Mouse (Mus musculus): ENCODE data around the gene Pdzd2.

Pdzd2 gene

DNA sequence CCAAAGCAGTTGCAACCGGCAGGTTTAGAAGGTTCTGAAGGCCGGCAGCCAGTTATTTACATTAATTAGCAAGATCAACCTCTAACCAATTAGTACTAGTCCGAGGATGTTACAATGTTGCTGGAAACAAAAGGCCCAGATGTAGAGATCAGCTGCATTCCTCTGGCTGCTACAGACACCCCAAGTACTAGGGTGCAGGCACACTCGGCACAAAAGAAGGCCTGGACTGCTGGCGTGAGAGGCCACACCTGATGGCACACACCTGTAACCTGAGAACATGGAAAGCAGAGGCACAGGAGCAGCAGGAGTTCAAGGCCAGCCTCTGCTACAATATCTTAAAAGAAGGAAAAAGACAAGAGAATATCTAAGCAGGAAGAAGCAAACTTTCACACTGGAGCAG lies 206.5 kb downstream of the Pdzd2 start:
- no peak for DNase-seq (ENCODE audit: low spot score)

GRCm38 (mm10) chr15:12532568-12532967 lies 207.2 kb downstream of the Pdzd2 start:
- no peak for DNase-seq (ENCODE audit: low spot score)

GRCm38 (mm10) chr15:12522810-12523209 lies 216.9 kb downstream of the Pdzd2 start:
- DNase-seq (ENCODE audit: low spot score) = no peak

GRCm38 (mm10) chr15:12520292-12520691 lies 219.4 kb downstream of the Pdzd2 start:
- DNase-seq (ENCODE audit: low spot score) = no peak

DNA sequence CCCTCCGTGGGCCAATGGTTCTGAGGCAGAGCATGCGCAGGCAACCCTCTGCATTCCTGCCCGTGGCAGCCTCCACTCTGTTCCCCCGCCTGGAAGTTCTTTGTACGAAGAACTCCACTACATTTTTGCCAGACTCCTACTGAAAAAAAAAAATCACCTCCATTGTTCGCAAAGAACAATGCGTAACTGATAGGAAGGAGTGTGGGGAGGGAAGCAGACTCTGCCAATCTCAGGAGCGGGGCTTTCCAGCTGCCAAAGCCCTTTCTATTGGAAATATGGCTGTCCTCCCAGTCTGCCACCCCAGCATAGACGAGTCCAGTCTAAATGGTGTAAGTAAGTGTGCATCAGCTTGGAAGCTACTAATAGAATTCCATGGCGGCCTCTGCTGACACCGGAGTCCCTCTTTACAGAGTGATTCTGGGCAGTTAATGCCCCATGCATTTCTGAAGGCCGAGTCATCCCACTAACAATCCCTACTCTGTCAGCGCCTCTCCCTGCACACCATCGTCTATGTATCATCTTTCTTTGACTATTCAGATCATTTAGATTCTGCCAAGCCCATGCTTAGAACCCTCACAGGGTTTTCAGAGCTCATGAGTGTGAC lies 221.3 kb downstream of the Pdzd2 start:
- DNase-seq (ENCODE audit: low spot score) = no peak

DNA sequence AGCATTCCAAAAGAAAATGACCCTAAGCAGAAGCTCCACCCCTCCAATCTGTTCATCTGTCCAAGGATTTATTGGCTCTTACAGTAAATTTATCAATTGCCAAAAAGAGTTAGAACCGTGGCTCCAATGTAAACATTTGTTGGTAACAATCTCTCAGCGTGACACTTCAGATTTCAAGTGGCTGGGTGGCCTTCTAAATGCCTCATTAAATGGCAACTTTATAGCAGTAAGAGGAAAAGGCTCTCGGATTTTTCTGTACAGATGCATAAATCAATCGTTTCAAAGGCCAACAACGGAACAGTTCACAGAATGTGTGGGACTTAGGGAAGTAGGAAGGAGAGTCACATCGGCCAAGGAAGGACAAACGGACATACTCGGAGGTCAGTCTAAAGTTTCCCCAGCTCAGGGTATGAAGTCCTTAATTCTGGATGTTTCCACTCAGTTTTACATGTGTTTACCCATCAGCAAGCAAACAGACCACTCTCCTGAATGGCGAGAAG lies 222.4 kb downstream of the Pdzd2 start:
- DNase-seq (ENCODE audit: low spot score) = no peak

DNA sequence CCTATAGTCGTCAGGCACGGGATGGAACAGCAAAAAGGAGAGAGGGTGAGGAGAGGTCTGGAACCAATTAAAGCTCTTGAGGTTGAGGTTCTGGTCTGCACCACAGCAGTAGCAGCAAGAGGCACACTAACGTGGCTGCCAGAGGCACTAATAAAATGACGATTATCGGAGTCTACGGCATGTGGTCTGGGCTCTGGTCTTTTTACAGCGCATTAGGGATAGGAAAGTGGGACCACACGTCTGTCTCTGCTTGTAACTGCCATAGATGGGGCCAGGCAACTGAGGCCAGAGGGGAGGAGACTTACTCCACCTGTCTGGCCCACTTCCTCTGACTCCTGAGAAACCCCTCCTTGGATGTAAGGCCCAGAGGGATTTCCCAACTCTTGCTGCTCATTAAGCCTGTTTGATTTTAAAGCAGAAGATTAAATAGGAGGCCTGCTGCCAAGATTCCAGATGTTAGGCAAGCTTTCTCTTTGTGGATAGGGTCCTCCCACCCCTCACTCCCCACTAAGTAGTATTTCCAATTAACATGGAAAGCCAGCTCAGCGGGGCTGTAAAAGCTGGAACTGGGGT lies 224.4 kb downstream of the Pdzd2 start:
- DNase-seq (ENCODE audit: low spot score) = no peak

- DNase-seq (ENCODE audit: low spot score) = no peak
These were observed 226.2 kb downstream of the Pdzd2 start for GRCm38 (mm10) chr15:12513526-12513925.

DNA sequence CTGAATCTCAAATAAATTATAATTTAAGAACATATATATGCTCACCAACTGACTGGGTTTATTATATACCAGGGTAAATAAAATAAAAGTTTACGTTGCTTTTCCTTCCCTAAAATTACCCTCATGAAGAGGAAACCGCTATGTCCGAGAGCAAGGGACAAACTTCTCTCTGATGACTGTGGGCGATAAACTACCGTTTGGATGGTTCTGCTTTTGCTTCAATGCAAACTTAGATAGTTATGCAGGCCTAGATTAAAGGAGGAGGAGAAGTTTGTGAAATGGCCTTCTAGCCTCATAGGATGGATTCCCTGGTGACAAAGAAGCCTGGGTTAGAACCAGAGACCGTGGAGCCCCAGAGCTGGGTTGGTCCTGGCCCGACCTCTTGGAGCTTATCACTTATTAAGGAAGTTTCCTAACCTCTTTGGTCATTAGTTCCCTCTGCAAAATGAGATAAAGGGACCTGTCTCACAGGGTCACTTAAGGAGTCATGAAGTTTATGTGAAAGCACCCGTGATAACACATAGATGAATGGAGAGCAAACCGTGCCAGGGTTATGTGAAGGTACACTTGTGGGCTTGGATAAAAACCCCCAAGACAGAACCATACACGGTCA lies 230.9 kb downstream of the Pdzd2 start:
- no peak for DNase-seq (ENCODE audit: low spot score)

DNA sequence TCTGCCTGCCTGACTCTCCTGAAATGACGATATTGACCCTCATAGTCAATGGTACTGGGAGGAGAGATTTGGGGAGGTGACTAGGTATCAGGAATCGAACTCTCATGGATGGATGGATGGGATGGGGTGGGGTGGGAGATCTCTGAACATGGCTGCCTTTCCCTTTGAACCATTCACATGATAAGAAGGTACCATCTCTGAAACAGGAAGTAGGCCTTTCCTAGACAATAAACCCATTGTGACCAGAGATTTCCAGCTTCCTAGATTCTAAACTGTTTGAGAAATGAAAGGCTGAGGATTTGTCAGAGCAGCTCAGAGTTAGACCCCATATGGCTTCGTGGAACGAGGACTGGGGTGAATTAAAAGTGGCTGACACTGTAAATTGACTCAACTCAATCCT lies 232.2 kb downstream of the Pdzd2 start:
- DNase-seq (ENCODE audit: low spot score) = no peak

- no peak for DNase-seq (ENCODE audit: low spot score)
These were observed 233.2 kb downstream of the Pdzd2 start for GRCm38 (mm10) chr15:12506514-12506913.

- no peak for DNase-seq (ENCODE audit: low spot score)
These were observed 233.6 kb downstream of the Pdzd2 start for GRCm38 (mm10) chr15:12506085-12506484.

DNA sequence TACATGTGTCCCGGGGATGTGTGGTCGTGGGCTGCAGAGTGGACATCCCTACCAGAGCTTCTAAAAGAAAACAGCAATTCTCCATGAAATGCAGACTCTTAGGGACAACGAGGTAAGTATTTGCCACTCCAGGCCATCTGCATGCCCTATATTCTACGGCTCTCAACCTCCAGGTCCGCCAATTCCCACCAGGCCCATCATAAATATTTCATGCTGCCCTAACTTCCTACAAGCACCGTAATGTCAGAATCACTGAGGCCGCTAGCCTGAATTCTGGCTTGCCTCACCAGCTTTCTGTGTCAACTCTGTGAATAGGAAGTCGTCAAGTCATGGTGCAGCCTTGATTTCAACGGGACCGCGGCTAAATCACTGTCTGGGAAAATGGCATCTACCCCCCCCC lies 234.2 kb downstream of the Pdzd2 start:
- DNase-seq (ENCODE audit: low spot score) = no peak

GRCm38 (mm10) chr15:12503907-12504306 lies 235.8 kb downstream of the Pdzd2 start:
- no peak for DNase-seq (ENCODE audit: low spot score)

GRCm38 (mm10) chr15:12501924-12502548 lies 237.7 kb downstream of the Pdzd2 start:
- DNase-seq (ENCODE audit: low spot score) = no peak

DNA sequence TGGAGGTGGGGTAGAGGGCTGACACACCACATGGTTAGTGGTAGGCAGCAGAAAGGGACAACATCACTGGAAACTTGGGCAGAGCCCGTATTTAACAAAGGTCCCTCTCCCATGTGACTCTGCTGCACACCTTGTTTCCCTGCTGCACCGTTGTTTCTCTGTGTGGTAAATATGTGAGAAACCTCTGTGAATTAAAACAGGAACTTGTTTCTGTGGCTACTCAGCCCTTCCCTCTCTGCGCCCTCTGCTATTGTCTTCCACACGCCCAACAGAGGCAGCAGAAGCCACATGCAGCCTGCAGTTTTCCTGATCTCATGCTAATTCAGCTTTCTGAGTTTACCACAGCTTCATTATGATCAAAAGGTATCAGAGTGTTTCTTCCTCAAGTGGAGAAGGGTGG lies 239.1 kb downstream of the Pdzd2 start:
- no peak for DNase-seq (ENCODE audit: low spot score)

DNA sequence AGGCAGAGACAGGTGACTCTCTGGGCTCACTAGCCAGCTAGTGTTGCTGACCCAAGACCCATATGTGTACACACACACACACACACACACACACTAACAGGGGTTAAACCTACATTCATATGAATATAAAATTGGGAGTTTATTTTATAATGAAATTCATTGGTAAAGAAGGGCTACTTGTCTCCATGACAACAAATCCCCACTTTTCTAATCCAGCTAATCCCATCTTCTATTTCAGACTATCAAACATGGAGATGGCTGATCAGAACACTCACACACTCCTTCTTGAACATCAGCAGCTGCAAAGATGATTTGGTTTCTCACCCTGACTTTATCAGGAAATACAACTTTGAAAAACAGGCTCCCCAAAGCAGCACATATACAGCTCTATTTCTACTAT lies 245.6 kb downstream of the Pdzd2 start:
- DNase-seq (ENCODE audit: low spot score) = no peak

DNA sequence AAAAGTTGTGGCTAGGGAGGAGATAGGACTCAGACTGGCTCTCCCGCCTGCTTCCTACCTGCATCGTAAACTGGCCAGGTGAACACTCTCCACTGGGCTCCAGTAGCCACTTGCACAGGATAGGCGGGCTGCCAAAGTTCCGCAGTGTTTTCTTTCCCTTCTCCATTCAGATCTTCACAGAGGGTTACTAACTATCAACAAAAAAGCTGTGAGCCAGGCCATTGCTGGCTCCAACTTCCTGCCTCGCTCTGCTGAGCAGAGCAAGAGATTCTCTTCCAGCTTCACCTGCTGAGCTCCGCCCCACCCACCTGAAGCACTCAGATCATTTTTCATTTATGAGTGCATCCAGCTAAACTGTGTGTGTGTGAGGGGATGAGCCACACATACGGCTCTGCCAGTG lies 246.5 kb downstream of the Pdzd2 start:
- DNase-seq (ENCODE audit: low spot score) = no peak

- peak; percentile 57 for DNase-seq (ENCODE audit: low spot score)
These were observed 248.8 kb downstream of the Pdzd2 start for GRCm38 (mm10) chr15:12490969-12491368.

GRCm38 (mm10) chr15:12490527-12490926 lies 249.2 kb downstream of the Pdzd2 start:
- no peak for DNase-seq (ENCODE audit: low spot score)

DNA sequence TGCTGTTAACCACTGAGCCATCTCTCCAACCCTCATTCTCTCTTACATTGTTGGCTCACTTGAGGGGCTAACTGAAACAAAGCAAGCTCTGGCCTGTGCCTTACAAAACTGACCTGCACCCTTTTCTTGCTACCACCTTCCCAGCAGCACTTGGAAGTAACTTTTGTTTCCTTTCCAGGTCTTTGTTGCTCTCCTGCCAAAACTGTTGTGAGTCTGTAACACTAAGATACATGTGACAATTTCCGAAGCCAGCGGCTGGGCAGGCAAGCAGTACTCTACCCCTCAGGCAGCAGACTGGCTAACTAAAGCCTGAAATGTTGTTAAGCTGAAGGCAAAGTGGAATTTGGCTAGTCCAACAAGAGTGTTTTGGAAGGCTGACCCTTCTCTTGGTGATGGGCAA lies 251.4 kb downstream of the Pdzd2 start:
- no peak for DNase-seq (ENCODE audit: low spot score)

- no peak for DNase-seq (ENCODE audit: low spot score)
These were observed 258.5 kb downstream of the Pdzd2 start for GRCm38 (mm10) chr15:12481261-12481660.

- DNase-seq (ENCODE audit: low spot score) = no peak
These were observed 259.4 kb downstream of the Pdzd2 start for GRCm38 (mm10) chr15:12480369-12480768.
